Mouse (Mus musculus): Measurements from ENCODE around the gene Olfr1303.

Gene Olfr1303

GRCm38 (mm10) chr2:111820240-111820639 is at the start of gene Olfr1303:
Olfr1303 (minus strand) TSS chr2:111820340.
- no peak for DNase-seq

GRCm38 (mm10) chr2:111812936-111813335 is 7.2 kb downstream of the Olfr1303 start:
- DNase-seq = no peak

DNA sequence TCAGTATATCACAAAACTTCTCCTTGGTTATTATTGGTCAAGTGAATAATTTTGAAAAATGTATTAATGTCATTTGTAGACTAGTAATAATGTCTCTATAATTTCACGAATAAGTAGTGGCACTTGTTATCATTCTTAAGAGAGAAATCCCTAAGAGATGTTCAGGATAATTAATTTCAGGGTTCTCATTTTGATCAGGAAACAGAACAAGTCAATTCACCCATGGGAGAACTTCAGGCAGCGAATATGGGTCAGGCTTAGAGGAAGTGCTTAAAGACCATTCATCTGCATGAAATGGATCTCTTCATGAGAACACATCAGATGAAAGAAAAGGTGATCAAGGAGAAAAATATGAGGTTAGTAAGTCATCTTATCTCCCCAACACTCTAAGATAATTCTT is 43.0 kb downstream of the Olfr1303 start, which contains the start of gene Olfr1302:
Gene Olfr1302 (plus strand): TSS at position 301 of the 400 bp plus-strand sequence.
- DNase-seq = no peak
